Mouse (Mus musculus) lung, postnatal 0 days (tissue): ENCODE measurements at regions not wholly inside any gene's neighbourhood (a gene's known extent, or its start where the extent isn't known, plus 50 kb on each side); places are given as distances from the start of the nearest gene placed in this dataset.

ENCODE experiments used
- CTCF ChIP-seq: IDR thresholded peaks from 2 replicates; pipeline ENCODE4 v1.5.1; 2016; ENCODE audit warnings: antibody characterized with exemption, mild to moderate bottlenecking
- EP300 ChIP-seq: IDR thresholded peaks from 2 replicates; pipeline ENCODE4 v1.6.1; 2016; ENCODE audit warnings: antibody characterized with exemption, mild to moderate bottlenecking, control low read depth

GRCm38 (mm10) chr14:102906826-102907225 lies 75.6 kb downstream of the Kctd12 start:
- TF ChIP-seq CTCF = no peak
- TF ChIP-seq EP300 = no peak
